Mouse (Mus musculus) brain, embryonic 14.5 days (tissue): Measurements from ENCODE around the gene Siah1b.

Source experiments
- CTCF ChIP-seq: fragments of 200-500 bp; IDR thresholded peaks from 2 replicates; pipeline ENCODE4 v1.5.1; 2012; ENCODE audit warnings: inconsistent platforms, mild to moderate bottlenecking, moderate library complexity, borderline replicate concordance; ENCODE audit not compliant: insufficient read depth, insufficient read length; ENCODE audit errors: extremely low read depth
- POLR2A ChIP-seq: fragments of 200-500 bp; IDR thresholded peaks from 2 replicates; pipeline ENCODE4 v1.6.1; 2012; ENCODE audit warnings: mild to moderate bottlenecking, inconsistent platforms, borderline replicate concordance; ENCODE audit not compliant: poor library complexity, insufficient read depth, insufficient read length, severe bottlenecking; ENCODE audit errors: extremely low read depth

DNA sequence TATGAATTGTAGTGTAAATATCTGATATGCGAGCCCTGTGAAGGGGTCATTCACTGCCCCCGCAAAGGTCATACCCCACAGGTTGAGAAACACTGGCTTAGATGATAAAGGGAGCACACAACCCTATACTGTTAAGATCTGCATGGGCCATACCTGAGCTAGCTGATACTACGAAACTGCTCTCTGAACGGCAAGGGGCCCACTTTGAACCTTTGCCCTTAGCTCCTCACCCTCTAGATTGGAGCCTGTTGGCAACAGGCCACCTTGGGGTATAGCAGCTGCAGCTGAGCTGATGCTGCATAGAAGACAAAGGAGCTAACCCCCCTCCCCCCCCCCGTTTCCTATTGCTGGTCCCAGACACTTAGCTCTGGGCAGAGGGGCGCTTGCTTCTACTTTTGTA, 26.4 kb upstream of the Siah1b start:
- no peak for TF ChIP-seq POLR2A
- TF ChIP-seq CTCF = no peak
